22 mouse cellular contexts compared by ENCODE assay signal in the genomic region with DNA sequence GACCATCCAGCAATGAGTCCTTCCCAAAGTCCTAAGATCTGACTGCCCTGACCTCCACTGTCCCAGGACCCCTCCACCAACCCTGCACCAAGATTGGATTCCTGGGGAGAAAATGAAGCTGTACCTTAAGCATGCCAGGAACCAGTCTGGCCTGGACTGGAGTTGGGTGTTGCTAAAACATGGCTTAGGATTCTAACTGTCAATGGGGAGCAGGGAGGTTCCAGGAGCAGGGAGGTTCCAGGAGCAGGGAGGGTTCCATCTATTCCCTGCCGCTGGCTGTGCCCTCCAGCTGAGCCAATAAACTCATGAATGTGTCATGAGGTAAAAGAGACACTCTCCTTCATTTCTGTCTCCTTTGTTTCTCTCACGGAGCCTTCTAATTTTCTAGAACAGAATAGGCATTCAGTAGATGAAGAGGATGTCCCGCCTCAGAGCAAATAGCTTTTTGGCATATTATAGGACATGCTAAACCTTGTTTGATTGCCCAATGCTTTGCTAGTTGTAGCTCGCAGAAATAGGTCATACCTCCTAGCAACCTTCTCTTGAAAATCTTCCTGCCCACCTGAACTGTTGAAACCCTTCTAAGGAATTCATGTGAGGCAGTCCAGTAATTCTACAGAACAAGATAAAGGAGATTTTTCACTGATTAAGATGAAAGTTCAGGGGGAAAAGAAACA. TPM values are rescaled to one million over a fixed set of nuclear protein-coding genes. Genes with fewer than 3 reads are reported as not detected.
DNase-seq lines count a peak whose midpoint lies in the region; ATAC-seq and TF ChIP-seq lines count a peak whose summit lies in the region.
"Had no signal": no experiment of that assay in that cellular context is flagged by ENCODE, and none has a peak within 500 bp of the region (broad histone marks: within the 10 kb centered on the region; RNA-seq: fewer than 3 reads in every experiment).

No protein-coding gene starts in this region.

- no peaks in the 10 kb centered on the region for H3K9me3 ChIP-seq in kidney, postnatal 0 days (replicated peaks; ENCODE audit: low read length)
- H3K9me3 ChIP-seq in kidney, embryonic 15.5 days (replicated peaks): no peaks in the 10 kb centered on the region
- no peaks in the 10 kb centered on the region for H3K9me3 ChIP-seq in stomach, postnatal 0 days (ENCODE audit: control insufficient read depth, low read length)
- H3K9me3 ChIP-seq: embryonic facial prominence, embryonic 13.5 days; hindbrain, embryonic 12.5 days; limb, embryonic 13.5 days; liver, embryonic 13.5 days; neural tube, embryonic 13.5 days; stomach, embryonic 15.5 days had no signal

- no peaks in the 10 kb centered on the region for H3K36me3 ChIP-seq in kidney, postnatal 0 days (ENCODE audit: insufficient read depth, low read length)
- H3K36me3 ChIP-seq in kidney, embryonic 15.5 days: no peaks in the 10 kb centered on the region
- H3K36me3 ChIP-seq in testis, adult 2 months (ENCODE audit: control insufficient read depth, insufficient read depth, low read length): no peaks in the 10 kb centered on the region
- H3K36me3 ChIP-seq in stomach, postnatal 0 days (ENCODE audit: control insufficient read depth, insufficient read depth, low read length): no peaks in the 10 kb centered on the region
- H3K36me3 ChIP-seq: embryonic facial prominence, embryonic 13.5 days; heart, embryonic 12.5 days; hindbrain, embryonic 12.5 days; limb, embryonic 13.5 days; liver, embryonic 13.5 days; neural tube, embryonic 13.5 days; stomach, embryonic 15.5 days had no signal

- TF ChIP-seq CTCF in kidney, postnatal 0 days (IDR thresholded peaks at IDR 0.05; ENCODE audit: low read depth): no peak
- no peak for TF ChIP-seq CTCF in testis, adult 2 months (IDR thresholded peaks at IDR 0.05; ENCODE audit: control insufficient read depth, insufficient read depth, insufficient replicate concordance, low read depth, low read length)
- no peak for TF ChIP-seq CTCF in brain, embryonic 14.5 days (IDR thresholded peaks at IDR 0.05; ENCODE audit: borderline replicate concordance, extremely low read depth, insufficient read depth, insufficient read length)
- no peak for TF ChIP-seq CTCF in stomach, postnatal 0 days (IDR thresholded peaks at IDR 0.05; ENCODE audit: low read depth)

- no peak overlapping the region for H3K27ac ChIP-seq in kidney, postnatal 0 days
- H3K27ac ChIP-seq in kidney, embryonic 15.5 days: no peak overlapping the region
- no peak overlapping the region for H3K27ac ChIP-seq in testis, adult 2 months (ENCODE audit: control insufficient read depth, insufficient read depth, low read depth, low read length)
- no peak overlapping the region for H3K27ac ChIP-seq in stomach, postnatal 0 days (replicated peaks)
- H3K27ac ChIP-seq: embryonic facial prominence, embryonic 13.5 days; gastrocnemius, adult 2 months; hindbrain, embryonic 12.5 days; limb, embryonic 13.5 days; liver, embryonic 13.5 days; neural tube, embryonic 13.5 days; stomach, embryonic 15.5 days had no signal

- H3K4me3 ChIP-seq in kidney, postnatal 0 days (replicated peaks; ENCODE audit: low read depth, low read length): no peak overlapping the region
- no peak overlapping the region for H3K4me3 ChIP-seq in kidney, embryonic 15.5 days (replicated peaks)
- peak overlapping the region; percentile 44 for H3K4me3 ChIP-seq in testis, adult 2 months (ENCODE audit: control insufficient read depth, low read depth, low read length)
- H3K4me3 ChIP-seq in stomach, postnatal 0 days (ENCODE audit: low read depth, low read length): no peak overlapping the region
- H3K4me3 ChIP-seq: embryonic facial prominence, embryonic 13.5 days; gastrocnemius, adult 2 months; heart, embryonic 12.5 days; hindbrain, embryonic 12.5 days; limb, embryonic 13.5 days; liver, embryonic 13.5 days; neural tube, embryonic 13.5 days; stomach, embryonic 15.5 days had no signal

- peak; percentile 14 for DNase-seq in kidney, postnatal 0 days (ENCODE audit: low spot score)
- no peak for DNase-seq in testis, postnatal 10 days (ENCODE audit: low spot score)
- peak; percentile 30 for DNase-seq in brain, embryonic 14.5 days (ENCODE audit: low read depth)
- no peak for DNase-seq in stomach, postnatal 0 days (ENCODE audit: low spot score)
- DNase-seq in left cerebral cortex, adult 8-10 months (ENCODE audit: low spot score in 2 of 2): no peak
- DNase-seq: adrenal gland, adult 8-10 months; cerebellum, adult 9-10 months; gastrocnemius, adult 2 months; heart, postnatal 14 days; kidney, adult 8-10 months; layer of hippocampus, adult 9-11 months; liver, embryonic 13.5 days; thymus, postnatal 14 days had no signal

- H3K4me1 ChIP-seq in kidney, postnatal 0 days (replicated peaks; ENCODE audit: insufficient read depth, low read length): no peaks in the 10 kb centered on the region
- H3K4me1 ChIP-seq in kidney, embryonic 15.5 days: no peaks in the 10 kb centered on the region
- H3K4me1 ChIP-seq in testis, adult 2 months (ENCODE audit: control insufficient read depth, insufficient read depth, low read length): peaks cover 7% of the 10 kb centered on the region
- no peaks in the 10 kb centered on the region for H3K4me1 ChIP-seq in stomach, postnatal 0 days (replicated peaks; ENCODE audit: control insufficient read depth, insufficient read depth)
- H3K4me1 ChIP-seq: embryonic facial prominence, embryonic 13.5 days; hindbrain, embryonic 12.5 days; limb, embryonic 13.5 days; liver, embryonic 13.5 days; neural tube, embryonic 13.5 days; stomach, embryonic 15.5 days had no signal

- ATAC-seq in kidney, postnatal 0 days (replicated peaks; ENCODE audit: low FRiP score, low read depth): no peak
- no peak for ATAC-seq in kidney, embryonic 15.5 days (replicated peaks; ENCODE audit: low FRiP score)
- peak; percentile 54; the same call in 1 of the 2 replicates for ATAC-seq in stomach, postnatal 0 days (ENCODE audit: low FRiP score, low TSS enrichment)

- no peak overlapping the region for H3K4me2 ChIP-seq in kidney, postnatal 0 days (ENCODE audit: low read length)
- H3K4me2 ChIP-seq in kidney, embryonic 15.5 days: no peak overlapping the region
- H3K4me2 ChIP-seq in stomach, postnatal 0 days (replicated peaks; ENCODE audit: low read depth): no peak overlapping the region
- H3K4me2 ChIP-seq: embryonic facial prominence, embryonic 13.5 days; heart, embryonic 12.5 days; hindbrain, embryonic 12.5 days; limb, embryonic 13.5 days; liver, embryonic 13.5 days; neural tube, embryonic 13.5 days; stomach, embryonic 15.5 days had no signal

- TF ChIP-seq EP300 in stomach, postnatal 0 days (optimal IDR thresholded peaks at IDR 0.05): no peak

- no peak for TF ChIP-seq POLR2A in testis, adult 2 months (IDR thresholded peaks at IDR 0.05; ENCODE audit: control insufficient read depth, low read depth, low read length)
- no peak for TF ChIP-seq POLR2A in brain, embryonic 14.5 days (IDR thresholded peaks at IDR 0.05; ENCODE audit: borderline replicate concordance, extremely low read depth, insufficient read depth, insufficient read length, poor library complexity, severe bottlenecking)

- no peak overlapping the region for H3K9ac ChIP-seq in kidney, postnatal 0 days (ENCODE audit: low read depth, low read length)
- H3K9ac ChIP-seq in kidney, embryonic 15.5 days: no peak overlapping the region
- H3K9ac ChIP-seq in stomach, postnatal 0 days (ENCODE audit: low read length): no peak overlapping the region
- H3K9ac ChIP-seq: embryonic facial prominence, embryonic 13.5 days; heart, embryonic 12.5 days; hindbrain, embryonic 12.5 days; limb, embryonic 13.5 days; liver, embryonic 13.5 days; neural tube, embryonic 13.5 days; stomach, embryonic 15.5 days had no signal

- 52% methylated on average over 4 of the region's 4 CpGs for WGBS in kidney, postnatal 0 days
- WGBS in kidney, embryonic 15.5 days: 65% methylated on average over 4 of the region's 4 CpGs
- 51% methylated on average over 4 of the region's 4 CpGs for WGBS in stomach, postnatal 0 days

- H3K27me3 ChIP-seq in kidney, postnatal 0 days (ENCODE audit: insufficient read depth, low read length): no peaks in the 10 kb centered on the region
- no peaks in the 10 kb centered on the region for H3K27me3 ChIP-seq in kidney, embryonic 15.5 days
- no peaks in the 10 kb centered on the region for H3K27me3 ChIP-seq in testis, adult 2 months (ENCODE audit: control insufficient read depth, insufficient read depth, low read length)
- H3K27me3 ChIP-seq in stomach, postnatal 0 days (ENCODE audit: control insufficient read depth, insufficient read depth, low read length): no peaks in the 10 kb centered on the region
- H3K27me3 ChIP-seq: CH12.LX; embryonic facial prominence, embryonic 13.5 days; heart, embryonic 12.5 days; hindbrain, embryonic 12.5 days; limb, embryonic 13.5 days; liver, embryonic 13.5 days; neural tube, embryonic 13.5 days; stomach, embryonic 15.5 days had no signal

RNA-seq across cellular contexts. Expression of gene Spred2, which starts 46.8 kb away (rescaled TPM):
- 7.9 and 8.5 TPM in 2 replicates for polyA plus RNA-seq in kidney, postnatal 0 days (2015; fragmentation: Nextera tagmentation; extraction: Ambion mirVana)
- 9.8 and 11.0 TPM in 2 replicates for polyA plus RNA-seq in kidney, embryonic 15.5 days (2015; fragmentation: Nextera tagmentation; extraction: Ambion mirVana)
- 2.6 and 3.4 TPM in 2 replicates for polyA plus RNA-seq in testis, adult 2 months (2012; rRNA removed)
- polyA plus RNA-seq in brain, embryonic 14.5 days (2012; rRNA removed): 15.7 and 22.4 TPM in 2 replicates
- 3.5 and 3.6 TPM in 2 replicates for polyA plus RNA-seq in stomach, postnatal 0 days (2015; fragmentation: Nextera tagmentation; extraction: Ambion mirVana)
- 10 to 100 TPM; 66.8 to 82.4 (median 72.3) TPM for total RNA-seq in left cerebral cortex, adult 8-10 months (2022)

Comparison
In these comparisons a context has a peak if more than half of its experiments do, and no peak if none do; other contexts are left out.
1. DNase-seq: peak in kidney, postnatal 0 days (single experiment) and brain, embryonic 14.5 days (single experiment); none in testis, postnatal 10 days (single experiment), stomach, postnatal 0 days (single experiment) and left cerebral cortex, adult 8-10 months (0 of 2).